Mouse (Mus musculus): ENCODE measurements around the gene Tagln3. TPM values are rescaled to one million over a fixed set of nuclear protein-coding genes. Genes with fewer than 3 reads are reported as not detected.

The Tagln3 gene
- polyA plus RNA-seq, 1 experiment from 2014 or later = 5.4 TPM

DNA sequence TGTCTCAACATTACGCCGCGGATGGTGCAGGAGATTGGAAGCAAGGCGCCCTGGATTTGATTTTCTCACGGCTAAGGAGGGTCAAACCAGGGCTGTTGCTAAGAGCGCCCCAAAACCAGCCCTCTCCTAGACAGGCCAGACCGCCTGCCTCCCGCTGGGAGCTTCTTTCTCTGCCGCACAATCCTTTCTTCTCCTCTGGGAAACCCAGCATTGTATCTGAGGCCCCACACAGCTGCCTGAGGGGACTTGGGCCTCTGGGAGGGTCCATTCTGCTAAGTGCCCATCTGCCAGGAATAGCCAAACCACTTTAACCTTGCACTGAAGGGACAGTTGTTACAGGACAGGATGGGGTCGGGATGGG is 314 bp upstream of the Tagln3 start:
- WGBS = 5% methylated on average over 10 of the region's 10 CpGs
- Histone ChIP-seq H3K4me1 (replicated peaks; ENCODE audit: control insufficient read depth, insufficient read depth, low read length) (no peaks in the 10 kb centered on the region), H3K4me3 (ENCODE audit: low read depth, low read length) (peak overlapping the region; percentile 47), H3K4me2 (peak overlapping the region; percentile 79), H3K27me3 (replicated peaks; ENCODE audit: control insufficient read depth, insufficient read depth, low read length) (peaks cover 6% of the 10 kb centered on the region; the same call in 1 of the 2 replicates), H3K27ac (ENCODE audit: low read depth, low read length) (no peak overlapping the region), H3K9me3 (ENCODE audit: control insufficient read depth, low read length) (no peaks in the 10 kb centered on the region), H3K36me3 (ENCODE audit: control insufficient read depth, insufficient read depth, low read length) (no peaks in the 10 kb centered on the region; the same call in 1 of the 2 replicates), H3K9ac (ENCODE audit: low read depth, low read length) (no peak overlapping the region)
- DNase-seq (ENCODE audit: low spot score) (no peak), ATAC-seq (replicated peaks; ENCODE audit: low FRiP score) (0 out of 2 replicates have a peak, but pooled peaks have one; percentile 12)

DNA sequence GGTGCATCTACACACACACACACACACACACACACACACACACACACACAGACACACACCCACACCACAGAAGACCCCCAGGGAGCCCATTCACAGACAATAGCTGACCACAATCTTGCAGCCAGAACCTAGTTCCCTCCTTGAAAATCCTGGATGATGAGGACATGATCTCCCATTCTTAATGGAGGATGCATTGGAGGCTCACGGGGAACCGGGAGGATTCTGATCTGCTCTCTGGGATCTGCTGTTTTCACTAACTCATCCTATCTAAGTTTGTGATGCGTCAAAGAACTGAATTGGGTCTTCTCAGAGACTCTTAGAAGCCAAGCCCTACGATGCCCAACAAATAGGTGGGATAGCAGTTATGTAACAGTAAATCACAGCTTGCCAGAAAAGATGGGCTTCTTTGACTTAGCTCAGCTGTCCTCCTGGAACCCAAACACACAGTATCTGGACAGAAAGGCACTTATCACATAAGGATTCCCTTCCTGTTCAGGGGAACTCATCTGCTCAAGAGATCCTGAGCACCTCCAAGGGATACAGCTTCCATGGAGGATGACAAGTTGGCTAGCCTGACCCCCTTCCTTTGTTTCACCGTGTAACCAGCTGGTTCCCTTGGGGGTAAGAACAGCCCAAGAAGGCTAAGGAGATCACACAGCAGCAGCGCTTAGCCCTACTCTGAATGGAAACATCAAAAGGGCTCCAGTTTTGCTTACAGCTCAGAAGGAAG is 1.1 kb downstream of the Tagln3 start:
- H3K4me1 ChIP-seq (replicated peaks; ENCODE audit: control insufficient read depth, insufficient read depth, low read length) = no peaks in the 10 kb centered on the region
- 61% methylated on average over 6 of the region's 6 CpGs for WGBS
- H3K27me3 ChIP-seq (replicated peaks; ENCODE audit: control insufficient read depth, insufficient read depth, low read length) = peaks cover 6% of the 10 kb centered on the region; the same call in 1 of the 2 replicates
- ATAC-seq (replicated peaks; ENCODE audit: low FRiP score) (no peak), DNase-seq (ENCODE audit: low spot score) (no peak)
- no peak overlapping the region for H3K9ac ChIP-seq (ENCODE audit: low read depth, low read length)
- H3K4me3 ChIP-seq (ENCODE audit: low read depth, low read length) = peak overlapping the region; percentile 47
- H3K4me2 ChIP-seq = peak overlapping the region; percentile 79
- H3K9me3 ChIP-seq (ENCODE audit: control insufficient read depth, low read length) = no peaks in the 10 kb centered on the region
- H3K36me3 ChIP-seq (ENCODE audit: control insufficient read depth, insufficient read depth, low read length) = no peaks in the 10 kb centered on the region
- no peak overlapping the region for H3K27ac ChIP-seq (ENCODE audit: low read depth, low read length)

DNA sequence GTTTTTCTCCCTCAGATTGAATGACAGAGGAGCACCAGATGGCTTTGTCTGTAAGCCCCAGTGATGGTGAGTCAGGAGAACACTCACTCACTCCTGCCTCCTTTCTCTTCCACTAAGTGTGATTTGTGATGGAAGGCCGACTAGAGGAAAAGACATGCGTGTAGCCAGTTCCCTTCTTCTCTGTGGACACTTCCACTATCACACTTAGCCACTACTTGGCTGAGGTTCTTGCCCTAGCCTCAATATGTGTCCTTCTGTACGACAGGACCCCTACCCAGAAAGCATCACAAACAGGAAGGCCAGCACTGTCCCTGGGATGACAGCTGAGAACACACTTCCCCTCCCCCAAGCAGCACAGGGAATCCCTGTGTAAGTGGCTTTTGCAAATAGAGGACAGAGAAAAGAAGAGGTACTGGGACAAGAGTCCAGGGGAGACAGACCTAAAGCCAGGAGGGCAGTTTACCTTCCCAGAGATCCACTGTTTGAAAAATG is 1.9 kb downstream of the Tagln3 start:
- Histone ChIP-seq H3K27ac (ENCODE audit: low read depth, low read length) (no peak overlapping the region), H3K9me3 (ENCODE audit: control insufficient read depth, low read length) (no peaks in the 10 kb centered on the region), H3K27me3 (replicated peaks; ENCODE audit: control insufficient read depth, insufficient read depth, low read length) (peaks cover 6% of the 10 kb centered on the region; the same call in 1 of the 2 replicates), H3K4me2 (no peak overlapping the region), H3K4me1 (replicated peaks; ENCODE audit: control insufficient read depth, insufficient read depth, low read length) (no peaks in the 10 kb centered on the region), H3K4me3 (ENCODE audit: low read depth, low read length) (no peak overlapping the region), H3K36me3 (ENCODE audit: control insufficient read depth, insufficient read depth, low read length) (no peaks in the 10 kb centered on the region), H3K9ac (ENCODE audit: low read depth, low read length) (no peak overlapping the region)
- DNase-seq (ENCODE audit: low spot score) (no peak), ATAC-seq (replicated peaks; ENCODE audit: low FRiP score) (no peak)
- WGBS = 68% methylated on average over 3 of the region's 3 CpGs

DNA sequence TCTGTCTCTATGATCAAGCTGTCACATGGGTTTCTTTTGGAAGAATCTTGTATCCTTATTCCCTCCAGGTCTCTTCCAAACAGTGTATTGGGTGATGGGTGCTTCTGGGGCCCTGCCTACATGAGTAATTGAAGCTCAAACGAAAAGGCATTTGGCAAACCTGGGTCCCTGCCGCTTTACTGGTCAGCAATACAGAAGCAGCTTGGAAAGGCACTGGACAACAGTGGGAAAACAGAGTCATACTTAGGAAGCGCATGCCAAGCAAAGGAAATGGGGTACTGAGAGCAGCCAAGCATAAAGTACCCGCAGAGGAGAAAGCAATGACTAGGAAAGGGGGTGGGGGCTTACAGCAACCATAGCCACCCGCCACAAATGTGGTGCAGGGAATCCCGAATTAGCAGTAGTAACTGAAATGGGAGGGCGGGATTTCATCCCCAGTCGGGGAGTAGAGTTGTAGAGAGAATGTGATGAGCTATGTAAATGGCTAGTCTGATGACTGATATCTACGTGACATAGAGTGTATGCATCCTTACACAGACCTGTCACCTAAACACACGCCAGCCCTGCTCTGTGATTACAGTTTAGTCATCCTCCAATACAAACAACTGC is 4.3 kb downstream of the Tagln3 start:
- DNase-seq (ENCODE audit: low spot score) = no peak
- Histone ChIP-seq H3K9me3 (ENCODE audit: control insufficient read depth, low read length) (no peaks in the 10 kb centered on the region), H3K27ac (ENCODE audit: low read depth, low read length) (no peak overlapping the region), H3K27me3 (replicated peaks; ENCODE audit: control insufficient read depth, insufficient read depth, low read length) (peaks cover 6% of the 10 kb centered on the region; the same call in 1 of the 2 replicates), H3K36me3 (ENCODE audit: control insufficient read depth, insufficient read depth, low read length) (no peaks in the 10 kb centered on the region), H3K4me1 (replicated peaks; ENCODE audit: control insufficient read depth, insufficient read depth, low read length) (no peaks in the 10 kb centered on the region), H3K4me3 (ENCODE audit: low read depth, low read length) (no peak overlapping the region), H3K4me2 (no peak overlapping the region), H3K9ac (ENCODE audit: low read depth, low read length) (no peak overlapping the region)
- ATAC-seq (replicated peaks; ENCODE audit: low FRiP score) = no peak
- WGBS = 80% methylated on average over 10 of the region's 10 CpGs

DNA sequence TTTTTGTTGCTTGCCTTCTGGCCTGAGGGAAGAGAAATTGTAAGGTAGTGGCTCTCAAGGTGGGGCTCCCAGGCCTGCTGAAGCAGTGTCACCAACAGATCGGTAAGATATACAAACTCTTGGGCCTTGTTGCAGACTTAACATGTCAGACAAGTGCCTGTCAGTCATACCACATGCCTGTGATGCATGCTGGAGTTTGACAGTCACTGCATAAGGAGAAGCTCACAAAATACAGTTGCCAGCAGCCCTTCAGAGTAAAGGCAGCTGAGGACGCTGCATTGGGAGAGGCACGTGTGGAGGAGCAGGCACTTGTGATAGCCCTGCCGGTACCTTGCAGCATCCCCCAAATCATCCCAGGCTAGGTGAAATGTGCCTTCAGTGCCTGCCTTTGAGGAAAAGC is 6.1 kb downstream of the Tagln3 start:
- ATAC-seq (replicated peaks; ENCODE audit: low FRiP score) (no peak), DNase-seq (ENCODE audit: low spot score) (no peak)
- H3K4me1 ChIP-seq (replicated peaks; ENCODE audit: control insufficient read depth, insufficient read depth, low read length) = no peaks in the 10 kb centered on the region
- H3K9ac ChIP-seq (ENCODE audit: low read depth, low read length) = no peak overlapping the region
- no peaks in the 10 kb centered on the region for H3K9me3 ChIP-seq (ENCODE audit: control insufficient read depth, low read length)
- no peaks in the 10 kb centered on the region for H3K36me3 ChIP-seq (ENCODE audit: control insufficient read depth, insufficient read depth, low read length)
- WGBS = 90% methylated on average over 4 of the region's 4 CpGs
- H3K4me2 ChIP-seq = no peak overlapping the region
- H3K27ac ChIP-seq (ENCODE audit: low read depth, low read length) = no peak overlapping the region
- no peaks in the 10 kb centered on the region; the same call in 1 of the 2 replicates for H3K27me3 ChIP-seq (replicated peaks; ENCODE audit: control insufficient read depth, insufficient read depth, low read length)
- H3K4me3 ChIP-seq (ENCODE audit: low read depth, low read length) = no peak overlapping the region

DNA sequence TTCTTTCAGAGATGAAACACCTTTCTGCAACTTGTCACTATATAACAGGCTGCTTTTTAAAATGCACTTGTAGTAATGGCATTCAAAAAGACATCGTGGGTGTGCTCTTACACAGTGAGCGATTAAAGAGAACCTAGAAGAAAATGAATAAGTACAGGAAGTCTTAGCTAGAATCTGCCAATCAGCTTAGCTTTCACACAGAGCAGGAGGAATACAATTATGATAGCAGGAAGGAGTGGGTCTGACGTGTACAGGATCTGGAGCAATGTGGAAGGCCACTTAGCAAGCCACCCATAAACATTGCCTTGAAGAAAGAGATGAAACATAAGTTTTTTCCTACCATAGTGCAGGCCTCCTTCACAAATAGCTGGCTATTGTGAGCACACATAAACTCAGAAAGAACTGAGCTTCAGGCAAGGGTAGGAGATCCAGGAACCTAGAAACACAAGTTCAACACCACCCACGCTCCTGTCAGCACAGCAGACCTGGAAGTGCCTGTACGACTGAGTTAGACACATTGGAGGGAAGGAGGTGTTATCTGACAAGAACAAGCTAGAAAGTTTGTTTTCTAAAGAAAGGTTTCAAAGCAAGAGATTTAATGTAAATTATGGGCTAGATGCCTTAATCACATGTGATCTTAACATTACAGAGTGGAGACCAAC is 9.8 kb downstream of the Tagln3 start:
- no peak for ATAC-seq (replicated peaks; ENCODE audit: low FRiP score)
- H3K27ac ChIP-seq (ENCODE audit: low read depth, low read length) = no peak overlapping the region

DNA sequence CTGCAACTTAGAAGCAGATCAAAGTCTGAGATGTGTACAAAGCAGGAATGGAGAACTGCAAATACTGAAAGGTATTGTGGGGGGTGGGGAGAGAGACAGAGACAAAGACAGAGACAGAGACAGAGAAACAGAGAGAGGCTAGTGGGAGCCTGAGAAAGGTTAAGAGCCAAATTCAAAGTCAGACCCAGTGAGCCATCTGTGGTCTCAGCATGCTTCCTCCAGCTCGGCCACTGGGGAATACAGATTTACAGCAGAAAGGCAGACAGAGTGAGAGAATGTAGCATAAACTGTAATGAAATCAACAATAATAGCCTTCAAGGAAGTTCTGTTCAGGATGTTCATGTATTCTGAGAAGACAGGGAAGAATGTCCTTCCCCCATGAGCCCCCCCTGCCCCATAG is 10.5 kb downstream of the Tagln3 start:
- Histone ChIP-seq H3K36me3 (ENCODE audit: control insufficient read depth, insufficient read depth, low read length) (no peaks in the 10 kb centered on the region), H3K4me1 (replicated peaks; ENCODE audit: control insufficient read depth, insufficient read depth, low read length) (no peaks in the 10 kb centered on the region), H3K9ac (ENCODE audit: low read depth, low read length) (no peak overlapping the region), H3K9me3 (ENCODE audit: control insufficient read depth, low read length) (no peaks in the 10 kb centered on the region), H3K27me3 (replicated peaks; ENCODE audit: control insufficient read depth, insufficient read depth, low read length) (no peaks in the 10 kb centered on the region), H3K27ac (ENCODE audit: low read depth, low read length) (no peak overlapping the region), H3K4me3 (ENCODE audit: low read depth, low read length) (no peak overlapping the region), H3K4me2 (no peak overlapping the region)
- DNase-seq (ENCODE audit: low spot score) (no peak), ATAC-seq (replicated peaks; ENCODE audit: low FRiP score) (no peak)
- 54% methylated on average over 1 of the region's 1 CpGs for WGBS

More for the DNA sequence above, 9.8 kb downstream of the Tagln3 start:
- Histone ChIP-seq H3K36me3 (ENCODE audit: control insufficient read depth, insufficient read depth, low read length) (no peaks in the 10 kb centered on the region), H3K27me3 (replicated peaks; ENCODE audit: control insufficient read depth, insufficient read depth, low read length) (no peaks in the 10 kb centered on the region), H3K4me1 (replicated peaks; ENCODE audit: control insufficient read depth, insufficient read depth, low read length) (no peaks in the 10 kb centered on the region), H3K9me3 (ENCODE audit: control insufficient read depth, low read length) (no peaks in the 10 kb centered on the region), H3K4me2 (no peak overlapping the region), H3K9ac (ENCODE audit: low read depth, low read length) (no peak overlapping the region), H3K4me3 (ENCODE audit: low read depth, low read length) (no peak overlapping the region)
- 78% methylated on average over 5 of the region's 5 CpGs for WGBS
- no peak for DNase-seq (ENCODE audit: low spot score)

DNA sequence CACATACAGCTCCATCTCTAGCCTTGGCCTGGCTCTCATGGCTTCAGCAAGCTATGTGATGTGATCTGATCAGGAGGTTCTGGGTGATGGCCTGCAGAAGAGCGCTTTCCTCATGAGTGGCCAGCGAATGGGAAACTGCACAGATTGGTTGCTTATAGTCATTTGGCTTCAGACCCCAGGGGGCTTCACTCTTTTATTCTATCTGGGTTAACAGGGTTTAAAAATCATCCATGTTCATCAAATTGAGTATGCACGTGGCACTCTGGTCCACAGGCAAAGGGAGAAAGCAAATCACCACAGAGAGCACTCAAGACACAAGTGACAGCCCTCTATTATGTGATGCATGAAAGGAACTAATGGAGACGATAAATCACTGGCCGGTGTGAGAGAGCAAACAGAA is 11.1 kb downstream of the Tagln3 start:
- Histone ChIP-seq H3K4me2 (no peak overlapping the region), H3K27ac (ENCODE audit: low read depth, low read length) (no peak overlapping the region), H3K4me3 (ENCODE audit: low read depth, low read length) (no peak overlapping the region), H3K9me3 (ENCODE audit: control insufficient read depth, low read length) (no peaks in the 10 kb centered on the region), H3K4me1 (replicated peaks; ENCODE audit: control insufficient read depth, insufficient read depth, low read length) (no peaks in the 10 kb centered on the region), H3K9ac (ENCODE audit: low read depth, low read length) (no peak overlapping the region), H3K36me3 (ENCODE audit: control insufficient read depth, insufficient read depth, low read length) (no peaks in the 10 kb centered on the region), H3K27me3 (replicated peaks; ENCODE audit: control insufficient read depth, insufficient read depth, low read length) (no peaks in the 10 kb centered on the region)
- no peak for DNase-seq (ENCODE audit: low spot score)
- WGBS = 80% methylated on average over 5 of the region's 5 CpGs
- no peak for ATAC-seq (replicated peaks; ENCODE audit: low FRiP score)
